Mouse (Mus musculus): ENCODE measurements around the gene Krtap10-4.
"Not testable (repeated sequence)": the region's sequence is repeated elsewhere in the genome, so short reads cannot be mapped to it uniquely, and the experiment has no call there.

The Krtap10-4 gene

DNA sequence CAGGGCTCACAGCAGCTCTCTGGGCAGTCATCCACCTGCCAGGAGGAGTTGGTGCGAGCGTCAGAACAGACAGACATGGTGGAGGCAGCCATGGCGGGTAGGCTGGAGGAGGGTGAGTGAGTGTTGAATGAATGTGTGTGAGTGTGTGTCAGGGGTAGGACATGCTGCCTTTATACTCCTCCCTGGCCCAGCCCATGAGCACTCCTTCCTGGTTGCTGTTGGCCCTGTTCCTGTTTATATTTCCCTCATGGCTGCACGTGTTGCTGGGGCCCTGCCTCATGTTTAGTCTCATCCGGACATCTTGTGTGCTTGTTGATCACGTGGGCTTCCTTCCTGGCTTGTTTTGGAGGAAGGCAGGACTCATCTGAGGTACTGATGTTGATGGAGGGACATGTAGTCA, at the start of gene Krtap10-4:
Gene Krtap10-4 (minus strand): TSS at position 145 of the 400 bp plus-strand sequence.
- in situ Hi-C loops (cut with MboI, MseI) = no loop called here

GRCm38 (mm10) chr10:77869651-77870050, 42.8 kb upstream of the Krtap10-4 start:
- in situ Hi-C loops (cut with MboI, MseI) = no loop called here

DNA sequence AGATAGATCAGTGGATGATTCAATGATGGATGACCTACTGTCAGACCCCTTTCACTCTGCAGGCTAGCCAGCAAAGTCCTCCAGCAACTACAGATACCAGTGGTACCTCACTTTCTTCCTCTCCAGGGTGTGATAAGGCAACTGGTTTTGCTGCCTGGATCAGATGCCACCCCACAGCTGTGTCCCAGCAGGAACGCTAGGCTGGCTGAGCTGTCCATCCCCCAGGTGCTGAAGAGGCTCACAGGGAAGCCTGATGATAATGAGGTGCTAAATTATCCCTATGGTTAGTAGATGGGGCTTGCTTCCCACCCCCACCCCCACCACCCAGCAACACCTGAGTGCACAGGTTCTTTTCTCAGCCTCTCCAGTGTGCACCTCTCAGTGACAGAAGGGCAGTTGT, 40.7 kb upstream of the Krtap10-4 start:
- in situ Hi-C loops (cut with MboI, MseI) = no loop called here

DNA sequence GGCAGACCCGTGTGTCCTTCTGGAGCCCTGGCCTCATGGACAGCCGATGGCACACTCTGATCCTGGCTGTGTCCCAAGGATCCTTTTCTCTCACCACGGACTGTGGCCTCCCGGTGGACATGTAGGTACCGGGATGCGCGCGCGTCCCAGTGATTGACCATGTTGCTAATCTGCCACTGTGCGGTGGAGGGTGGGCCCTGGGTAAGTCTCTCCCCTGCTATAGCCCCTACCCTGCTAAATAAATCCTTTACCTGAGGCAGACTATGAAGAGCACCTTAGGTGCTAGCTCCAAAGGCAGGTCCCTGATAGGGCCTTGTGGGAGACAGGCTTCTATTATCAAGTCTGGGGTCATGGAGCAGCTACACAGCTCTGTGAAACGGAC, 37.9 kb upstream of the Krtap10-4 start:
- in situ Hi-C loops (cut with MboI, MseI) = no loop called here

DNA sequence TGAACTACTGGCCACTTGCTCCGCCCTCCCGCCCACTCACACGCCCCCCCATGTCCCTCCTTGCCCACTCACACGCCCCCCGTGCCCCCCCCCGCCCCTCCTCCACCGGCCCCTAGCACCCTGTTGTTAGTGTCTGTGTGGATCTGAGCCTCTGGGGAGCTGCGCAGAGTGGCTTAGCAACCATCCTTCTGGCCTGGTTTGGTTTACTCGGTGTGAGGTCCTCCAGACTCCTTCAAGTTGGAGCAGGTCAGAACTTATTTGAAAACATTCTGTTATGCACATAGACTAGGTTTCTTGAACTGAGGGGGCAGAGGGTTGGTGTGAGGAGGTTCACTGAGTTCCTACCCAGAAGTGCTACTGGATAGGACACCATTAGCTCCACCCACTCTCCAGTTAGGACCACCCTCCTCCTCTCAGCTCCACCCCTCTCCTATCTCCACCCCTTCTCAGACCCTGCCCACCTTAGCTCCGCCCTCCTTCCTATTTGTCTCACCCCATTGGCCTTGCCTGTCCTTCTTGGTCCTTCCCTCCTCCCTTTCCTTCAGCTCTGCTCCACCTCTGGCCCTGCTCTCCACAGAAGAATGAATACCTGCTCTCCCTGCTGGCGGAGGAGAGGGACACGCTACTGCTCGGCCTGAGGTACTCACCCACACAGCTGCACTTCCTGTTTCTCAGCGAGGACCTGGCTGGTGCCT, 37.3 kb upstream of the Krtap10-4 start:
- in situ Hi-C loops (cut with MboI, MseI) = no loop called here

DNA sequence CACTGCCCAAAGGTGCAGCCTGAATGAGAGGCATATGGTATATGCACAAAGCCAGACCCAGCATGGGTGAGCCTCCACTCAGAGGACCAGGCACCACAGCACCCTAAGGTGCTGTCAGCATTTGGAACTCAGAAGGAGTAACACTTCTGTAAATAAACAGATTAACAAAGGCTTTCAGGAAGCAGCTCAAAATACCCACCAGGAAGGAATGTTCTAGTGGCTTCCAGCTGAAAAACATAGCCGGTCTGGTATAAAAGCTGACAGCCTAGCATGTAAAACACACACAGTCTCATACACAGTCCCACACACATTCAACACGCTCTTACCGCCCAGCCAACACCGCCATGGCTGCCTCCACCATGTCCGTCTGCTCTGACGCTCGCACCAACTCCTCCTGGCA, 34.8 kb upstream of the Krtap10-4 start, which contains the start of gene Gm3285:
Gene Gm3285 (plus strand): TSS at position 301 of the 400 bp plus-strand sequence.
- in situ Hi-C loops (cut with MboI, MseI) = no loop called here

GRCm38 (mm10) chr10:77852559-77852958, 25.7 kb upstream of the Krtap10-4 start, which contains the start of gene Gm10318:
Gene Gm10318 (plus strand): TSS chr10:77852859.
- in situ Hi-C loops (cut with MboI, MseI) = no loop called here

DNA sequence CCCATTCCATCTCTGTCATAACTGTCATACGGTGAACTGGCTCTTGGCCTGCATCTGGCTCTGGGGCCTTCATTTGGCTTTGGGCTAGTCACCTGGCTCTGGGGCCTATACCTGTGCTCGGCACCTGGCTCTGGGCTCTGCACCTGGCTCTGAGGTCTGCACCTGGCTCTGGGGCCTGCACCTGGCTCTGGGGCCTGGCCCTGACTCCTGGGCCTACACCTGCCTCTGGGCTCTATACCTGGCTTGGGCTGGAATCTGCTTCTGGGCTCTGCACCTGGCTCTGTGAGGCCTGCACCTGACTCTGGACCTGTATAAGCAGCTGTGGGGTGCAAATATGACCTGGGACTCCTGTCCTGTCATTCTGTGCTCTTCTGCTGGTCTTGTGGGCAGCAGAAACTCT, 20.6 kb upstream of the Krtap10-4 start:
- in situ Hi-C loops (cut with MboI, MseI) = no loop called here

DNA sequence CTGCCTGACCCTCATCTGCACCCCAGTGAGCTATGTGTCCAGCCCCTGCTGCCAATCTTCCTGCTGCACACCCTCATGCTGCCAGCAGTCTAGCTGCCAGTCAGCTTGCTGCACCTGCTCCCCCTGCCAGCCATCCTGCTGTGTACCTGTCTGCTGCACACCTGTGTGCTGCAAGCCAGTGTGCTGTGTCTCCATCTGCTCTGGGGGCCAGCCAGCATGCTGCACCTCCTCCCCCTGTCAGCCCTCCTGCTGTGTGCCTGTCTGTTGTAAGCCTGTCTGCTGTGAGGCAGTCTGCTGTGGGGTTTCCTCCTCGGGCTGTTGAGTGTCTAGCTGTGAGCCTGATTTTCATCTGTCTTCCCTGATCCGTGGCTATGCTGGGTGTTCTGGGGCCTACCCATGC, 20.1 kb upstream of the Krtap10-4 start:
- in situ Hi-C loops (cut with MboI, MseI) = no loop called here

DNA sequence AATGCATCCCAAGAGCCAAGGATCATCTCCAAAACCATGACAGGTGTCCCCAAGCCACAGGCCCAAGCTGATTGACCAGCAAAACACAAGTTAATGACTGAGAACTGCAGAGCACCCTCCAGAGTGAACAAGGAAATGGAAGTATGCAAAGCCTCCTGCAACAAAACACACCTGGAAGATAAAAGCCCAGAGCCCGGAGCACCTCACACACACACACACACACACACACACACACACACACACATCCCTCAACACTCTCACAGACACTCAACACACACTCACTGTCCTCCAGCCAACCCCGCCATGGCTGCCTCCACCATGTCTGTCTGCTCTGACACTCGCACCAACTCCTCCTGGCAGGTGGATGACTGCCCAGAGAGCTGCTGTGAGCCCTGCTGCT, 19.6 kb upstream of the Krtap10-4 start, which contains the start of gene Gm36176:
Gene Gm36176 (plus strand): TSS at position 301 of the 400 bp plus-strand sequence.
- in situ Hi-C loops (cut with MboI, MseI) = no loop called here

DNA sequence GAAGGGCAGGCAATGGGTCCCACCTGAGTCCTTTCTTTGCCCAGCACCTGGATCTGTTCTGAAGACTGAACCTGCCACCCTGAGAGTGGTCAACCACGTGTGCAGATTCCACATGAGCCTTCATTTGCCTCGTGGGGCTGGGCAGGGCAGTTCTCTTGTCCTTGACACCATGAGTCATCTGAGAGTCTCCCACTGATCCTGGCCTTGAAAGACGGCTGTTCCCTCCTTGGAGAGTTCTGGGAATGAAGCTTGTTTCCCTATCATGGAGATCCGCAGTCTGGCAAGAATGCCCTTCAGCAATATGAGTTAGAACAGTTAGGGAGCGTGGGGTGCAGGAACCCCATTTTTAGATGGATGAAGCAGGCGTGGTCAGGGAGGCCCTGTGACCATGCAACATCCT, 12.1 kb upstream of the Krtap10-4 start:
- in situ Hi-C loops (cut with MboI, MseI) = no loop called here

GRCm38 (mm10) chr10:77835647-77836046, 8.8 kb upstream of the Krtap10-4 start, which contains the start of gene Krtap10-10:
Gene Krtap10-10 (plus strand): TSS chr10:77835947.
- in situ Hi-C loops (cut with MboI, MseI) = no loop called here

DNA sequence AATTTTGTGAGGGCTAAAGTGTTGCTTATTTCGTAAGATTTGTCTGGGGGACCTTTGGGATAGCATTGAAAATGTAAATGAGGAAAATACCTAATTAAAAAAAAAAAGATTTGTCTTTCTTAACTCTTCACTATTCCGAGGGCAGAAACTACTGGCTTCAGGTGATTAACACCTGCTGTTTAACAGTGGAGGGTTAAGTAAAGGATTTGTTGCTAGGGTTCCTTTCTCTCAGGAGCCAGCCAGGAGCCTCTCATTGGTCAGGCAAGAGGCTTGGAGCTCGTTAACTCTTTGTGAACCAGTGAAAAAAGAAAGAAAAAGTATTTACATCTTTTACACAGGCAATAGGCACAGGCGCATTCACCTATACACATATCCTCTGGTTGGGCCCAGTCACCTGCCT, 7.7 kb downstream of the Krtap10-4 start:
- in situ Hi-C loops (cut with MboI, MseI) = no loop called here

DNA sequence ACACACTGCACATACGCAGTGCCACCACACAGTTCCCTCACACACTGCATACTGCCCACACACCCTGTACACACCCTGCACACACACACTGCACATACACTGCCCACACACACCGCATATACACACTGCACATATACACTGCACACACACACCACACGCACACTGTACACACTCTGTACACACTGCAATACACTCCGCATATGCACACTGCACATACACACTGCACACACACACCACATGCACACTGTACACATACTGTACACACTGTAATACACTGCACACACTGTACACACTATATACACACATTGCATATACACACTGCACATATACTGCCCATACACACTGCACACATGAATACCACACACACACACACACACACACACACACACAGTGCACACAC, 8.4 kb downstream of the Krtap10-4 start:
- in situ Hi-C loops (cut with MboI, MseI) = no loop called here

GRCm38 (mm10) chr10:77815514-77815913, 11.4 kb downstream of the Krtap10-4 start:
- in situ Hi-C loops (cut with MboI, MseI) = no loop called here

- in situ Hi-C loops (cut with MboI, MseI) = no loop called here
Observed at GRCm38 (mm10) chr10:77814382-77814781, 12.5 kb downstream of the Krtap10-4 start, which contains the start of gene Gm2696. Gene Gm2696 (plus strand): TSS chr10:77814682.

DNA sequence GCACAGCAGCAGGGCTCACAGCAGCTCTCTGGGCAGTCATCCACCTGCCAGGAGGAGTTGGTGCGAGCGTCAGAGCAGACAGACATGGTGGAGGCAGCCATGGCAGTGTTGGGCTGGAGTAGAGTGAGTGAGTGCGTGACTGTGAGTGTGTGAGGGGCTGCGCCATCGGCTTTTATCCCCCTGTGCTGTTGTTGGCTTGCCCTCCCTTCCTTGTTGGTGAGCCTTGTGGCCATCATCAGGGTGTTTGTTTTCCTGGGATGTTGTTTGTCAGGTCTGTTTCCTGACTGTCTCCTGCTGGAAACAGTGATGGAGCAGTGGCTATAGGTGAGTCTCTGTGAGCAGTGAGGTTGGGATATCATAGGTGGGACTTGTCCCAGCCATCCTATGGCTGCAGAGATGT, 15.2 kb downstream of the Krtap10-4 start, which contains the start of gene Gm9507:
Gene Gm9507 (minus strand): TSS at position 101 of the 400 bp plus-strand sequence.
- in situ Hi-C loops (cut with MboI, MseI) = no loop called here

DNA sequence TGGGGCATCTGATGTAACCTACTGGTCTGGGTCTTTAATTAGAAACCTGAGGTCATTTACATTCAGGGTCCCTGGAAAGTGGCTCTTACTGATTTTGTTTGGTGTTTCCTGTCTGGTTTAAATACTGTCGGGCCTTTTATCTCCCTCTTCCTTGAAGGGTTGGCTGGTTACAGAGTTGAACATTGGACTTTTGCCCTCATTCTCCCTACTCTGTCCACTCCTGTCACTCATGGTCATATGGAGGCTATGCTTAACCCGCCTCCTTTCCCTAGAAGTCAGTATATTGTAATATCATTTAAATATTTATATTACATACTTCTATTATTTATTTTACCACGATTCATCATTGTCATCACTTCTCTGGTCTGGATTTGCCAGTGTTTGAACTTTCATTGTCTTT, 22.8 kb downstream of the Krtap10-4 start:
- in situ Hi-C loops (cut with MboI, MseI) = no loop called here

DNA sequence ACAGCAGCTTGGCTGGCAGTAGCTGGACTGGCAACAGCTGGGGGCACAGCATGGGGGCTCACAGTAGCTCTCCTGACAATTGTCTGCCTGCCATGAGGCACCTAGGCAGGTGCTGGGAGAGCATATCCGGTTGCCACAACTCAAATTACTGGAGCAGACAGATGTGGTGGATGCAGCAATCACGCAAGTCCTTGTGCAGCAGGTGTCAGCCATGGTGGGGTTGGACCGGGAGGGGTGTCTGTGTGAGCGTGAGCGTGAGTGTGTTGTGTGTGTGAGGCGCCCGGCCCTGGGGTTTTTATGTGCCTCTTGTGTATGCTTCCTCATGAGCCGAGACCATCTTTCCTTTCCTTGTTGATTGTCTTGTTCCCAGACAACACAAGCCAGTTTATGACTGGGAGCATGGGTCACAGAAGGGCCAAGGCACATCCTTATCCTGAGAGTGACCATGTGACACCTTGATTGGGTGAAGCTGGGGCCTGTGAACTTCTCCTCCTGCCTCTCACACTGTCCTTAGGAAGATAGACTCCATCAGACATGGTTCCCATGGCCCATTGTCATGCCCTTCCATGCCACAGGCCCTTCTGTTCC, 27.9 kb downstream of the Krtap10-4 start, which contains the start of gene Gm19668:
Gene Gm19668 (minus strand): TSS at position 213 of the 588 bp plus-strand sequence.
- in situ Hi-C loops (cut with MboI, MseI) = no loop called here

DNA sequence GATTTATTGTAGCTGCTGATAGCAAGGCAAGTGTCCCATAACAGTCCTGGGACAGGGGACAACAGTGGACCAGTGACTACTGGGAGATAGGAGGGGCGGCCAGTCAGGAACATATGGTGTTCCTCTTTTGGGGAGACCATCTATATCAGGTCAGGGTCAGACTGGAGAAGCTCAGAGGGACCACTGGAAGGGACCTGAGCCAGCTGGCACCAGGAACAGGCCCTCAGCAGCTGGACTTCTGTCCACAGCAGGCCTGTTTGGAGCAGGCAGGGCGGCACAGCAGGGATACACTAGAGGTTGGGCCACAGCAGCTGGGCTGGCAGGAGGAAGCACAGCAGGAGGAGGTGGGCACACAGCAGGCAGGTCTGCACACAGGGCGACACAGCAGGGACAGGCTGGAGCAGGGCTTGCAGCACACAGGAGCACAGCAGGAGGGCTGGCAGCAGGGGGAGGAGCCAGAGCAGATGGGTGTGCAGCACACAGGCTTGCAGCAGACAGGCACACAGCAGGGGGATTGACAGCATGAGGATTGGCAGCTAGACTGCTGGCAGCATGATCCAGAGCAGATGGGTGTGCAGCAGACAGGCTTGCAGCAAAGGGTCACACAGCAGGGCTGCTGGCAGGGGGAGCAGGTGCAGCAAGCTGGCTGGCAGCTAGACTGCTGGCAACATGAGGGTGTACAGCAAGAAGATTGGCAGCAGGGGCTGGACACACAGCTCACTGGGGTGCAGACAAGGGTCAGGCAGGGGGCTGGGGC, 28.6 kb downstream of the Krtap10-4 start:
- in situ Hi-C loops (cut with MboI, MseI) = not testable (repeated sequence)

DNA sequence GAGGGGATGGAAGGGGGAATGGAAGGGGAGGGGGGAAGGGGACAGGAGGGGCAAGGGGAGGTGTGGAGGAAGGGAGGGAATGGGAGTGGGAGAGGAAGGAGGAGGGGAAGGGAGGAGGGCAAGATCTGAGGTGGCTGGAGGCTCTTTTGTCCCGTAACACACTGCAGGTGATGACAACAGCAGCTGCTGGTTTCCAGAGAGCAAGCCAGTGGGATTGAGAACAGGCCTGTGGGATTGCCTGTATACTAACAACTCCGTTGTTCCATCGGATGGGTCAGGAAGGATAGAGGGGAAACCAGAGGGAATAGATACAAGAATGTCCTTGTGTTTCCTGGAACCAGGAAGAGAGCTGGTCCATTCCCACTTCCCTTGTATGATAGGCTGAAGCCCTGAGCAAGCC, 29.2 kb downstream of the Krtap10-4 start:
- in situ Hi-C loops (cut with MboI, MseI) = no loop called here

GRCm38 (mm10) chr10:77794976-77795375, 31.9 kb downstream of the Krtap10-4 start, which contains the start of gene Gm9639:
Gene Gm9639 (minus strand): TSS chr10:77795076.
- in situ Hi-C loops (cut with MboI, MseI) = no loop called here

All from T-helper 2 cell (primary cell).